Mouse (Mus musculus) brain, embryonic 14.5 days (tissue): Measurements from ENCODE around the gene Ttc25.

Experiments
- CTCF ChIP-seq: fragments of 200-500 bp; IDR thresholded peaks from 2 replicates; pipeline ENCODE4 v1.5.1; 2012; ENCODE audit warnings: inconsistent platforms, mild to moderate bottlenecking, moderate library complexity, borderline replicate concordance; ENCODE audit not compliant: insufficient read depth, insufficient read length; ENCODE audit errors: extremely low read depth
- POLR2A ChIP-seq: fragments of 200-500 bp; IDR thresholded peaks from 2 replicates; pipeline ENCODE4 v1.6.1; 2012; ENCODE audit warnings: mild to moderate bottlenecking, inconsistent platforms, borderline replicate concordance; ENCODE audit not compliant: poor library complexity, insufficient read depth, insufficient read length, severe bottlenecking; ENCODE audit errors: extremely low read depth

- no peak for TF ChIP-seq POLR2A
- TF ChIP-seq CTCF = no peak
Observed at GRCm38 (mm10) chr11:100577852-100578599, 32.6 kb downstream of the Ttc25 start.
